Mouse (Mus musculus) right cerebral cortex, postnatal 10 days (tissue): Measurements from ENCODE around the gene F2r.
A peak's percentile ranks its signal among the peaks of the same experiment; 100 is the strongest.

Source experiments
- DNase-seq, 2 experiments: peaks; one replicate each; pipeline ENCODE4 v3.0.0; 2021; ENCODE audit warnings: low spot score in 2 of 2

The F2r gene

GRCm38 (mm10) chr13:95595411-95595810 is 22.9 kb downstream of the F2r start:
- no peak for DNase-seq

GRCm38 (mm10) chr13:95592860-95593259 is 25.4 kb downstream of the F2r start:
- DNase-seq: no peak

- no peak for DNase-seq
Observed at GRCm38 (mm10) chr13:95591606-95592005, 26.7 kb downstream of the F2r start.

- no peak for DNase-seq
Observed at GRCm38 (mm10) chr13:95587628-95588027, 30.7 kb downstream of the F2r start.

GRCm38 (mm10) chr13:95584898-95585297 is 33.4 kb downstream of the F2r start:
- no peak for DNase-seq

GRCm38 (mm10) chr13:95583237-95584189 is 34.8 kb downstream of the F2r start:
- DNase-seq: peak in 1 of 2 experiments; percentile 44

DNA sequence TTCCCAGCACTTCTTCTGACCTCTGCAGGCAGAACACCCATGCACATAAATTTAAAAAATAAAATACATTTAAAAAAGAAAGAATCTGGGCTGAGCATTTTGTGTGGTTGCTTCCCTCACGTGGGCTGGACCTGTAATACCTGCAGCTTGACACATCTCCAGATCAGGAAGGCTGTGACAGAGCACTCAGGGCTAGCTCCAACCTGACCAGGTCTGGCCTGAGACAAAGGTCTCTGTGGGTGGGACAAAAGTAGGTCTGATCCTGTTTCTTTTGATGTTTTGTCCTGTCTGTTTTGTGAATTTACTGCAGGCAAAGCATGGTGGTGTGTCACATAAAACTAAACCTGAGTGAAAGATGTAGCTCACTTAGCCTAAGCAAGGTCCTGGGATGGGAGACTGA is 36.4 kb downstream of the F2r start:
- no peak for DNase-seq

DNA sequence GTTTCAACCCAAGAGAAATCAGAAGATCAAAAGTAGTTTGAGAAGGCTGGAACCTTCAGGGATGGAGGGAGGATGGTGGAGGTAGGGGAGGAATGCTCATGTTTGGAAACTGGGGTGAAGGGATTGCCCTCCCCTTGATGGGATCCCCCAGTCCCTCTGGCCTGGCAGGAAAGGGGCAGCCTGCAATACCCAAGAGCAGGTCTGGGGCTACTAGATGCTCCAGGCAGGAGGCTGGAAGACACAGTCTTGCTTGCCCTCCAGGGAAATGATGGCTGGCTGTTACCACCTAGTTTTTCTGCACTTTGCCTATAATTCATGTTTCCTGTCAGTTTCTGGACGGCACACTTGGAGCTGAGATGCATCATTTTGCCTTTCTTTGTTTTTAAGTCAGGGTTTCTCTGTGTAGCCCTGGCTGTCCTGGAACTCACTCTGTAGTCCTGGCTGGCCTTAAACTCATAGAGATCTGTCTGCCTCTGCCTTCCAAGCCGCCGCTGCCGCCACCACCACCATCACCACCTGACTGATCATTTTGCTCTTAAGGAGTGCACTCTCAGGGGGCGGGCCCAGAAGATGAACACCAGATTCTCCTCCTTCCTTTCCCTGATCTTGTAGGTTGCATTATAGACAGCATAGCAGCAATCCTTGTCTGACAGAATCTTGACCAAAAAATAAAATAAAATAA is 40.1 kb downstream of the F2r start:
- DNase-seq: no peak

GRCm38 (mm10) chr13:95570877-95571276 is 47.4 kb downstream of the F2r start:
- DNase-seq: no peak

GRCm38 (mm10) chr13:95569326-95569725 is 49.0 kb downstream of the F2r start:
- DNase-seq: no peak

DNA sequence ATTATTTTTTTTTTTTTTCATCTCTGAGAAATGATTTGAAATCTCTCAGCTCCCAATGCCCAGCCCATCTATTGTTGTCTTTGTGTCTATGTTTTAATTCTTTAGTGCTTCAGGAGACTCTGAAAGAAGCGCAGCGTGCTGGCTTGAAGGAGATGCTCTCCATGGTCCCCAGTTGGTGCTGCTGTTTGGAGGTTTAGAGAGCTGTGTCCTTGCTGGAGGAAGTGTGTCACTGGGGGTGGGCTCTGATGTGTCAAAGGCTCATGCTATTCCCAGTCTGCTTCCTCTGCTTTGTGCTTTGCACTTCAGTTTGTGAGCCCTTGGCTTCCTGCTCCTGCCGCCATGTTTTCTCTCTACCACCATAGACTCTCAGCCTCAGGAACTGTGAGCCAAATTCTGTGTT is 50.0 kb downstream of the F2r start:
- DNase-seq: no peak

DNA sequence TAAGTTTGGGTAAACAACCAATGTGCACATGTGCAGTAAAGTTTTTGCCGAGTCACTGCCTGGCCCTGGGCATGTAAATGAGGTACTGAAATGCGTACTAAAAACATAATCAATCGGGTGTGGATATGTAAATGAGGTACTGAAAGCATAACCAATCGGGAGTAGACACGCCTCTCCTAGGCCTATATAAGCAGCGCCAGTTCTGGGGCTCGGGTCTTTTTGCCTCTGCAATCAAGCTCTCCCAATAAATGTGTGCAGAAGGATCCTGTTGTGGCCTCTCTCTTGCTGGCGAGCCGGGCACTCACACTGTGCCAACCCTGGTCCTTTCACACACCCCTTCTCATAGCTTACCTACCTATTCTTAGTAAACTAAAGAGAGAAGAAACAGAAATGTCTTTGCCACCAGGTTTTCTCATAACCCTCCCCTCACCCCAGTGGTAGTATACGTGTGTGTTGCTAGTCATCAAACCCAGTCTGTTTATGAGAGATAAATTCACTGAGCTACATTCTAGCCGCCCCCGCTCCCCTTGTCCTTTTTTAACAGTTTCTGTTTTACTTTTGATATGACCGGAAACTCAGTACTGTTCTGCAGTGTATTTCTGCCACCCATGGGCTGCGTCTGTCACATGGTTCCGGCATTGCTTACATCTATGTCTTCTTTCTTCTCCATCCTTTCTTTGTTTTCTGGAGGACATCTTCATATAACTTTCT is 51.3 kb downstream of the F2r start:
- no peak for DNase-seq

- DNase-seq: peak; percentile 69 to 78
Observed at GRCm38 (mm10) chr13:95563693-95564092, 54.6 kb downstream of the F2r start.

DNA sequence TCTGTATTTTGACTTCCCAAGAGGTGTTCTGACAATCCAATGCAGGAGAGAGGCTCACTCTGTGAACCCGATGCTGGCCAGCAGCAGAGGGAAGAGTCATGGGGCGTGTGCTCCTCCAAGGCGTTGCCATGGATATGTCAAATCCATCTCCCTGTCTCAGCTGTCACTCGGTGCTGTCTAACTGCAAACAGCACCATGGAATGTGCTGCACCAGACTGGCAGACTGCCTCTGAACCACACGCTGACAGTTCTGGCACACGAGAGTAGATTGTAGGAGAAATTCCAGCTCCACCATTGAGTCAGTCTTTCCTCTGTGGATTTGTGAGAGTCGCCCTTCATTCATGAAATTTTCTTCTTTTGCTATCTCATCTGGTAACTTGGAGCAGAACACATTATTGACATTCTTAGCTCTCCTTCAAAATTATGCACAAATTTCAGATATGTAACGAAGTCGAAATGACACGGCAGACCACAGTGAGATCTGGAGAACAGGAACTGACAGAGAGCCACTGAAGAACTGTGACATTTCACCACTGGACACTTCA is 55.1 kb downstream of the F2r start:
- DNase-seq: peak in 1 of 2 experiments; percentile 39

DNA sequence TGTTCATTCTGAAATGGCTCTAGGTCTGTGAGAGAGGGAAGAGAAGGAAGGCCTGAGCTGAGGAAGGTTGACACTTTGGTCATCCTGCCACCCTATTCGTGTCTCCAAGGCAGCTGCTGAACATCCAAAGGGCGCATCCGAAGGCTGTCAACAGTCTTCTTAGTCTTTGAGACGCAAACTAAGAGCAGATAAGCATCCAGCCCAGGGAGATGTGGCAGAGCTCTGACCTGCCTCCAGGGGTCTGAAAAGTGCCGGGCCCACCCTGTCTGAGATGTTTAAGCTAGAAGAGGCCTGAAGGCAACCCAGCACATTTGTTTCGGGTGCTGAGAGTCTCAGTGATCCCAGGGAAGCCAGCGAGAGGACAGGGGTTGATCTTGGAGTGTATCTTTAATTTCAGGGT is 61.0 kb downstream of the F2r start:
- no peak for DNase-seq

GRCm38 (mm10) chr13:95553885-95554492 is 64.3 kb downstream of the F2r start:
- DNase-seq: no peak
